Mouse (Mus musculus) ovary, adult 2 months (tissue): Measurements from ENCODE around the gene V1ra8. TPM values are rescaled to one million over a fixed set of nuclear protein-coding genes. Genes with fewer than 3 reads are reported as not detected.

ENCODE experiments used
- polyA plus RNA-seq: library from polyadenylated mRNA; depleted of rRNA; stranded (reverse); fragments of >200 nt; gene quantifications from 2 replicates; pipeline ENCODE4 v1.2.3, GENCODE M21; 2012; rRNA removed

Gene V1ra8
- polyA plus RNA-seq, result not detected in 2 replicates

DNA sequence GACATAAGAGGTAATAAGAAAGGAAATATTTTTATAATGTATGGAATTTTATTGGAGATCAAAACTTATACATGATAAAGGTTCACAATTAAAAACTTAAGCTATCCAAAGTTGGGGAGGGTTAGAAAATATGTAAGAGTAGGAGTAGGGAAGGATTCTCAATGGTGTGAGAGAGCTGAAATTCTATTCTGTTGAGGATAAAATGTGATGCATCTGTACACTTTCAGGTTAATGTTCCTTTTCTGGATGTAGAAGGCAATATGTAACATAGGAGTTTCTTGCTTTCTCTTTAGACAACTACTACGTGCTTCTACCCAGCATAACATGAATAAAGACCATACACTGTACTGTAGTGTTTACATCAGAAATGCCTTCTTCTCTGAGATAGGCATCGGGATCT lies at the start of gene V1ra8:
TSS of gene V1ra8 (plus strand) at position 301 of the 400 bp plus-strand sequence.

DNA sequence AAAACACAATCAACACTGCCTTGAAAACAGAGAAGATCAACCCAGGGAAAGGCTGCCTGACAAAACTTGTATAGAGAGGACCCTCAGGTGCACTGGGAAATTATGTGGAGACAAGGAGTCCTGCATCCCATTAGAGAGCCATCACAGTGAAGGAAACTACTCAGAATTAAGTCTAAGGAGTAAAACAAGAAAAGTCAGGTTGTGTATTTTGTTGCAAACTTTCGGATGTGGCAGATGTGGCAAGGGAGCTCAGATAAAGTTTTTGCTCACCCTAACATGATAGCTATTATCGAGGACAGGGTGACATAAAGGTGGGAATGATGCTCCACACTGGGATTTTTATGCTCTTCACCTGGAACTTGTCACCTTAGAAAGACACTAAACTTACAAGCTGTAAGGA lies 28.1 kb upstream of the V1ra8 start, which contains the start of gene Vmn1r52:
TSS of gene Vmn1r52 (plus strand) at position 301 of the 400 bp plus-strand sequence.

GRCm38 (mm10) chr6:90224338-90224737 lies 21.7 kb downstream of the V1ra8 start, which contains the start of gene Vmn1r53:
TSS of gene Vmn1r53 (minus strand) at chr6:90224438.

DNA sequence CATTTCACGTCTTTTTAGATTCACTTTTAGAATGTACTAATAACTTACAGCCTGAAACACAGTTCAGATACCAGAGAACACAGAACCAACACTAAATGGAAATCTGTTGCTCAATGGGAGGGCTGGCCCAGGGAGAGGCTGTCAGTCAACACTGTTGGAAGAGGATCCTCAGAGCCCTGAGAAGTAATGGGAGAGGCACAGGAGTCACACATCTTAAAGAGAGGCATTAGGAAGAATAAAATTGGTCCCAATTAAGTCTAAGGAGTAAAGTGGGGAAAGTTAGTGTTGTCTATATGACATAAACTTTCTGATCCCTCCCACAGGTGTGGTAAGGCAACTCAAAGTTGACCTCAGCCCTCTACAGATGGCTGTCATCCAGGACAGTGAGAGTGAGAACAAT lies 43.4 kb downstream of the V1ra8 start, which contains the start of gene Vmn1r54:
TSS of gene Vmn1r54 (plus strand) at position 301 of the 400 bp plus-strand sequence.

Other genes with a start within 250 kb of the V1ra8 start
- not detected in 2 replicates for gene Vmn1r46, start 233.5 kb upstream of the V1ra8 start, polyA plus RNA-seq
- not detected in 2 replicates for gene Vmn1r47, start 186.6 kb upstream of the V1ra8 start, polyA plus RNA-seq
- not detected in 2 replicates for gene Vmn1r48, start 166.0 kb upstream of the V1ra8 start, polyA plus RNA-seq
- gene Vmn1r49, start 124.3 kb upstream of the V1ra8 start, polyA plus RNA-seq, result not detected in 2 replicates
- not detected in 2 replicates for gene Vmn1r50, start 101.4 kb upstream of the V1ra8 start, polyA plus RNA-seq
- not detected in 2 replicates for gene Vmn1r51, start 80.2 kb upstream of the V1ra8 start, polyA plus RNA-seq
- not detected in 2 replicates for gene Vmn1r52, start 28.0 kb upstream of the V1ra8 start, polyA plus RNA-seq
- 0.16 TPM in 1 of 2 replicates, not detected in the other for gene Vmn1r53, start 21.6 kb downstream of the V1ra8 start, polyA plus RNA-seq
- gene Vmn1r54, start 43.5 kb downstream of the V1ra8 start, polyA plus RNA-seq, result not detected in 2 replicates
- not detected in 2 replicates for gene BC048671, start 98.4 kb downstream of the V1ra8 start, polyA plus RNA-seq
- gene Chst13, start 122.4 kb downstream of the V1ra8 start, polyA plus RNA-seq, result 2.6 and 12.0 TPM in 2 replicates
- 0.29 and 0.47 TPM in 2 replicates for gene Uroc1, start 130.5 kb downstream of the V1ra8 start, polyA plus RNA-seq
- 65.6 and 96.9 TPM in 2 replicates for gene Zxdc, start 166.7 kb downstream of the V1ra8 start, polyA plus RNA-seq
- gene Cfap100, start 226.0 kb downstream of the V1ra8 start, polyA plus RNA-seq, result 4.7 and 5.8 TPM in 2 replicates